Mouse (Mus musculus) embryonic fibroblast, embryonic 13.5 days (primary cell): ENCODE results near the gene Prr9.

Experiments used
- CTCF ChIP-seq: IDR thresholded peaks from 2 replicates; pipeline ENCODE4 v1.5.1; 2011; ENCODE audit warnings: mild to moderate bottlenecking, control low read depth, low read length, moderate library complexity, borderline replicate concordance; ENCODE audit not compliant: insufficient read depth
- POLR2A ChIP-seq: IDR thresholded peaks from 2 replicates; pipeline ENCODE4 v1.6.1; 2011; ENCODE audit warnings: low read depth, mild to moderate bottlenecking, control low read depth, low read length, moderate library complexity

DNA sequence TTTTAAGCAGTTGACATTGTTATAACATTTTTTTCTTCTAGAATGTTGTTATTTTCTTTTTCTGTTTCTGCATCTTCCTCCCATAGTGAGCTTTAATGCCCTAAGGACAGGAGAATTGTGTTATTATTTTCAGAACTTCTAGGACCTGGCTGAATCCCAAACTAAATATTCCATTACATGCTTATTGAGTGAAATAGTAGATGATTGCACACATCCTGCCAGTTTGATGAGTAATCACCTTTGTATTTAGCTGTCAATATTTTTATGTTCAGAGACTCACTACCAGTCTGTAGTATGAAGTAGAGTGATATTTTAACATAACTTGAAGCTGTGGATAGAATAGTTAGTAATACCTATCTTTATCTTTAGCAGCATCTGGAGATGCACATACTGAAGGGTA is 12.2 kb downstream of the Prr9 start:
- no peak for TF ChIP-seq CTCF
- TF ChIP-seq POLR2A = no peak
